Mouse (Mus musculus) thymus, adult 2 months (tissue): ENCODE measurements around the gene Rwdd4a. TPM values are rescaled to one million over a fixed set of nuclear protein-coding genes. Genes with fewer than 3 reads are reported as not detected.

ENCODE experiments used
- DNase-seq: peaks from one replicate; pipeline ENCODE4 v3.0.0; 2021
- H3K27ac ChIP-seq: fragments of 200-500 bp; 2 replicates; pipeline ENCODE4 v1.5.1; 2012; ENCODE audit warnings: low read length, control low read depth; ENCODE audit not compliant: control insufficient read depth, insufficient read depth
- H3K27me3 ChIP-seq: fragments of 200-500 bp; 2 replicates; pipeline ENCODE4 v1.6.1; 2012; ENCODE audit warnings: mild to moderate bottlenecking, low read length, moderate library complexity, mixed read lengths; ENCODE audit not compliant: control insufficient read depth, insufficient read depth
- H3K36me3 ChIP-seq: fragments of 200-500 bp; 2 replicates; pipeline ENCODE4 v1.6.1; 2012; ENCODE audit warnings: mild to moderate bottlenecking, low read length, moderate library complexity; ENCODE audit not compliant: control insufficient read depth, insufficient read depth
- H3K4me1 ChIP-seq: fragments of 200-500 bp; replicated peaks from 2 replicates; pipeline ENCODE4 v1.6.1; 2012; ENCODE audit warnings: low read length; ENCODE audit not compliant: control insufficient read depth, insufficient read depth
- H3K4me3 ChIP-seq: fragments of 200-500 bp; 2 replicates; pipeline ENCODE4 v1.5.1; 2012; ENCODE audit warnings: mild to moderate bottlenecking, low read length, control low read depth, moderate library complexity; ENCODE audit not compliant: control insufficient read depth, insufficient read depth
- CTCF ChIP-seq: fragments of 200-500 bp; IDR thresholded peaks from 2 replicates; pipeline ENCODE4 v1.5.1; 2012; ENCODE audit warnings: mild to moderate bottlenecking, control low read depth, low read length, moderate library complexity, borderline replicate concordance; ENCODE audit not compliant: control insufficient read depth, poor library complexity, insufficient read depth; ENCODE audit errors: extremely low read depth
- POLR2A ChIP-seq: fragments of 200-500 bp; IDR thresholded peaks from 2 replicates; pipeline ENCODE4 v1.6.1; 2012; ENCODE audit warnings: mild to moderate bottlenecking, low read length, control low read depth, moderate library complexity; ENCODE audit not compliant: control insufficient read depth, poor library complexity, insufficient read depth; ENCODE audit errors: extremely low read depth
- whole genome bisulfite sequencing: fragments of 180-500 bp; shearing (Covaris S2); methylation state at CpG from one replicate; pipeline ENCODE4 v1.1.7; 2018; 5-methylcytosine and 5-hydroxymethylcytosine counted together
- polyA plus RNA-seq: library from polyadenylated mRNA; depleted of rRNA; stranded (reverse); fragments of >200 nt; gene quantifications from 2 replicates; pipeline ENCODE4 v1.2.3, GENCODE M21; 2012; rRNA removed

The Rwdd4a gene
- polyA plus RNA-seq, 1 experiment = 30.5 TPM

- TF ChIP-seq CTCF (no peak), POLR2A (no peak)
- WGBS = 88% methylated on average over 5 of the region's 5 CpGs
Measured at GRCm38 (mm10) chr8:47568098-47568497, 34.6 kb downstream of the Rwdd4a start.

DNA sequence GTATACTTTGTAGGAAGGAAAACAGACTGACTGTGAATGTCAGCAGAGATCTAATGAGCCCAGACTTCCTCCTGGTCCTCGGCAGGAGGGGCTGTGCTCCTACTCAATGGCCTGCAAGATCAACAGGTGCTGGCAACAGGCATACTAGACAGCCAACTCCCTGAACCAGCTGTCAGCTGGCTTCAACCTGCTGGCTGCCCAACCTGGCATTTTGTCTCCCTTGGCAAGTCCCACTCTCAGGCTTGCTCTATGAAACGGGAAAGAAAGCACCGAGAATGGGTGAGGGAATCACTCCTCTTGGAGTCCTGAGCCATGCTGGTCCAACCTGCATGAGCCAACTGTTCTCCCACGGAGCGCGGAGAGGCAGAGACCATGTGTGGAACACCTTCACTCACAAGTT is 36.7 kb downstream of the Rwdd4a start:
- no peaks in the 10 kb centered on the region for H3K27me3 ChIP-seq
- WGBS = 83% methylated on average over 6 of the region's 6 CpGs
- TF ChIP-seq POLR2A (no peak), CTCF (no peak)

More at GRCm38 (mm10) chr8:47568098-47568497, 34.6 kb downstream of the Rwdd4a start:
- H3K4me1 ChIP-seq = no peaks in the 10 kb centered on the region
- H3K4me3 ChIP-seq = no peak overlapping the region
- no peak for DNase-seq
- no peaks in the 10 kb centered on the region for H3K27me3 ChIP-seq
- no peaks in the 10 kb centered on the region for H3K36me3 ChIP-seq
- H3K27ac ChIP-seq = no peak overlapping the region

GRCm38 (mm10) chr8:47573482-47573881 is 40.0 kb downstream of the Rwdd4a start:
- no peaks in the 10 kb centered on the region for H3K36me3 ChIP-seq
- no peak overlapping the region for H3K4me3 ChIP-seq
- H3K27ac ChIP-seq = no peak overlapping the region
- DNase-seq = no peak
- H3K4me1 ChIP-seq = no peaks in the 10 kb centered on the region
- TF ChIP-seq CTCF (no peak), POLR2A (no peak)
- WGBS = 94% methylated on average over 7 of the region's 7 CpGs
- no peaks in the 10 kb centered on the region for H3K27me3 ChIP-seq

More for the DNA sequence above, 36.7 kb downstream of the Rwdd4a start:
- Histone ChIP-seq H3K27ac (no peak overlapping the region), H3K4me1 (no peaks in the 10 kb centered on the region), H3K36me3 (no peaks in the 10 kb centered on the region), H3K4me3 (no peak overlapping the region)
- no peak for DNase-seq

DNA sequence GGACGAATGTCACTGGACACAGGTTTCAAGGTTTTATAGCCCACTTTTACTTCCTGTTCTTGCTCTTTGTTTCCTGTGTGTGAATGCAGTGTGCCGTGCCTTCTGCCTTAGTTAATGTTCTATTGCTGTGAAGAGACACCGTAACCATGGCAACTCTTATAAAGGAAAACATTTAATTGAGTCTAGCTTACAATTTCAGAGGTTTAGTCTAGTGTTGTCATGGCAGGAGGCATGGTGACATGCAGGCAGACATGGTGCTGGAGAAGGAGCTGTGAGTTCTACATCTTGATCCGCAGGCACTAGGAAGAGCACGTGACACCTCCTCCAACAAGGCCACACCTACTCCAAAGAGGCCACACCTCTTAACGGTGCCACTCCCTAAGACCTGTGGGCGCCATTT is 48.0 kb downstream of the Rwdd4a start:
- TF ChIP-seq CTCF (no peak), POLR2A (no peak)
- DNase-seq = no peak
- H3K4me1 ChIP-seq = no peaks in the 10 kb centered on the region
- H3K36me3 ChIP-seq = no peaks in the 10 kb centered on the region
- 74% methylated on average over 7 of the region's 7 CpGs for WGBS
- no peaks in the 10 kb centered on the region; the same call in 1 of the 2 replicates for H3K27me3 ChIP-seq
- no peak overlapping the region for H3K4me3 ChIP-seq
- no peak overlapping the region for H3K27ac ChIP-seq

GRCm38 (mm10) chr8:47588616-47589015 is 55.2 kb downstream of the Rwdd4a start:
- no peaks in the 10 kb centered on the region for H3K4me1 ChIP-seq
- DNase-seq = no peak
- TF ChIP-seq CTCF = no peak
- no peak for TF ChIP-seq POLR2A
- H3K27me3 ChIP-seq = no peaks in the 10 kb centered on the region
- no peaks in the 10 kb centered on the region for H3K36me3 ChIP-seq
- no peak overlapping the region for H3K27ac ChIP-seq
- H3K4me3 ChIP-seq = no peak overlapping the region
- 94% methylated on average over 5 of the region's 5 CpGs for WGBS

DNA sequence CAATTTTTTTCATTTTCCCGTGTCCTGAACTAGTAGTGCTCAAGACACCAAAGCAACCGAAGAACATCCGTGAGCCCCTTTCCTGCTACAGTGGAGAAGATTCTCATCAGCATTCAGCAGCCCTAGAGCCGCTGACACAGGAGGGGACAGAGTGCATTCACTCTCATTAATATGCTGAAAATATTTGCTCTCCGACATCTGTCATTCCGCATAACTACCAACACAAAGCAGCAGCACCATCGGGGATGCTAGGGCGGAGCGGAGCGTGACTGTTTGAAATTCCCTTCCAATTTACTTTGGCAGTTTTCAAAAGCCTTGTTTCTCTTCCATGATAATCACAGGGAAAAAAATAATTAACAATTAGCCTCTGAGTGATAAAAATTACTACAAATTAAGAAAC is 56.9 kb downstream of the Rwdd4a start:
- TF ChIP-seq CTCF = no peak
- TF ChIP-seq POLR2A = no peak
- 95% methylated on average over 10 of the region's 10 CpGs for WGBS
- no peaks in the 10 kb centered on the region for H3K27me3 ChIP-seq

DNA sequence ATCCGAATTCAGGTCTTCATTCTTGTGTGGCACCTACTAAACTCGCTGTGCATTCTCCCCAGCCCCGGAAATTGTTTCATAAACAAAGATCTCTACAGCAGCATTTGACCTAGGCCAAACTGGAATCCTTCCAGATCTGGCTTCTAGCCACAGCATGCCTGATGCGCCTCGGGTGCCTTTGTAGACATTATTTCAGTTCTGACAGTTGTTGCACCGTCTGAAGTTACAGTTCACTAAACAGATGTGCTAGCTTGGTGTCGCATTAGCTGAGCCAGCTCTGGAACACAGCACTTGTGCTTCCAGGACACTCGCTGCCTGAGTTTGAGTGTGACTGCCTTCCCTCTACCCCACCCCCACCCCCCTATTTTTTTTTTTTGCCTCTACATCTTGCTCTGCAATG is 67.2 kb downstream of the Rwdd4a start:
- TF ChIP-seq CTCF = no peak
- no peak for TF ChIP-seq POLR2A
- no peaks in the 10 kb centered on the region for H3K27me3 ChIP-seq
- H3K4me1 ChIP-seq = no peaks in the 10 kb centered on the region
- no peak overlapping the region for H3K27ac ChIP-seq
- no peak overlapping the region for H3K4me3 ChIP-seq
- WGBS = 88% methylated on average over 8 of the region's 8 CpGs
- DNase-seq = no peak
- H3K36me3 ChIP-seq = no peaks in the 10 kb centered on the region

More for the DNA sequence above, 56.9 kb downstream of the Rwdd4a start:
- DNase-seq = no peak
- no peaks in the 10 kb centered on the region for H3K4me1 ChIP-seq
- H3K4me3 ChIP-seq = no peak overlapping the region
- H3K27ac ChIP-seq = no peak overlapping the region
- H3K36me3 ChIP-seq = no peaks in the 10 kb centered on the region

Other genes starting within 250 kb of the Rwdd4a start
- 0.85 and 1.1 TPM in 2 replicates for gene Stox2, start 87.3 kb upstream of the Rwdd4a start, polyA plus RNA-seq
- gene Trappc11, start 194 bp upstream of the Rwdd4a start, polyA plus RNA-seq = 27.6 and 28.1 TPM in 2 replicates
- 4.2 and 5.4 TPM in 2 replicates for gene Ing2, start 141.9 kb downstream of the Rwdd4a start, polyA plus RNA-seq
- 31.0 and 36.3 TPM in 2 replicates for gene Cdkn2aip, start 180.3 kb downstream of the Rwdd4a start, polyA plus RNA-seq